Mouse (Mus musculus) bone marrow, adult 2 months (tissue): Measurements from ENCODE around the gene Tsc2. TPM values are rescaled to one million over a fixed set of nuclear protein-coding genes. Genes with fewer than 3 reads are reported as not detected.
"Not testable (repeated sequence)": the region's sequence is repeated elsewhere in the genome, so short reads cannot be mapped to it uniquely, and the experiment has no call there.

ENCODE experiments used
- H3K27ac ChIP-seq: fragments of 200-500 bp; 2 replicates; pipeline ENCODE4 v1.5.1; 2012; ENCODE audit warnings: low read depth, mild to moderate bottlenecking, control low read depth, inconsistent platforms, low read length; ENCODE audit not compliant: control insufficient read depth, poor library complexity, insufficient read depth
- H3K4me1 ChIP-seq: fragments of 200-500 bp; 2 replicates; pipeline ENCODE4 v1.6.1; 2011; ENCODE audit warnings: low read length; ENCODE audit not compliant: control insufficient read depth, insufficient read depth
- H3K4me3 ChIP-seq: fragments of 200-500 bp; replicated peaks from 2 replicates; pipeline ENCODE3; 2011; ENCODE audit warnings: mild to moderate bottlenecking, low read depth, low read length, control low read depth; ENCODE audit not compliant: control insufficient read depth
- CTCF ChIP-seq: fragments of 200-500 bp; IDR thresholded peaks from 2 replicates; pipeline ENCODE4 v1.5.1; 2011; ENCODE audit warnings: low read length, control low read depth; ENCODE audit not compliant: control insufficient read depth, insufficient read depth
- POLR2A ChIP-seq: fragments of 200-500 bp; IDR thresholded peaks from 2 replicates; pipeline ENCODE4 v1.6.1; 2011; ENCODE audit warnings: low read depth, mild to moderate bottlenecking, control low read depth, low read length, borderline replicate concordance; ENCODE audit not compliant: control insufficient read depth
- WGBS: fragments of 180-500 bp; shearing (Covaris S2); methylation state at CpG from one replicate; pipeline ENCODE4 v1.1.7; 2018; 5-methylcytosine and 5-hydroxymethylcytosine counted together
- polyA plus RNA-seq: library from polyadenylated mRNA; stranded (reverse); fragments of >200 nt; gene quantifications from 2 replicates; pipeline ENCODE4 v1.2.4, GENCODE M21; 2011; ENCODE audit warnings: low replicate concordance; ENCODE audit not compliant: missing spikeins, insufficient read depth, insufficient read length

Gene Tsc2
- polyA plus RNA-seq, 1 experiment, result 92.1 TPM

GRCm38 (mm10) chr17:24669545-24670245 lies 37.3 kb upstream of the Tsc2 start, which contains the start of gene Zfp598:
Zfp598 (plus strand) TSS chr17:24669687.
- Histone ChIP-seq H3K4me3 (peak within 1 kb of the TSS; percentile 94), H3K4me1 (peaks cover 2% of the 10 kb centered on the region), H3K27ac (peak within 1 kb of the TSS; percentile 79)
- TF ChIP-seq POLR2A (no peak; the same call in 1 of the 2 replicates), CTCF (no peak)
- under 1% methylated on average over 79 of the region's 80 CpGs for WGBS

- not testable (repeated sequence) for H3K4me1 ChIP-seq
- 7% methylated on average over 15 of the region's 15 CpGs for whole genome bisulfite sequencing
- Histone ChIP-seq H3K27ac (peak overlapping the region; percentile 79), H3K4me3 (peak overlapping the region; percentile 61)
These were observed 36.7 kb upstream of the Tsc2 start for GRCm38 (mm10) chr17:24669214-24669544.

GRCm38 (mm10) chr17:24667416-24667815 lies 35.0 kb upstream of the Tsc2 start:
- H3K27ac ChIP-seq, result no peak overlapping the region
- TF ChIP-seq CTCF (peak; percentile 43; the same call in 1 of the 2 replicates), POLR2A (no peak)
- 17% methylated on average over 6 of the region's 6 CpGs for WGBS

GRCm38 (mm10) chr17:24667011-24667410 lies 34.6 kb upstream of the Tsc2 start:
- not testable (repeated sequence) for H3K27ac ChIP-seq, H3K4me1 ChIP-seq, H3K4me3 ChIP-seq
- WGBS, result 66% methylated on average over 7 of the region's 7 CpGs

More at GRCm38 (mm10) chr17:24667416-24667815, 35.0 kb upstream of the Tsc2 start:
- H3K4me3 ChIP-seq, result no peak overlapping the region
- H3K4me1 ChIP-seq, result peaks cover 2% of the 10 kb centered on the region

GRCm38 (mm10) chr17:24658017-24658758 lies 25.8 kb upstream of the Tsc2 start, which contains the start of gene Npw:
Npw (minus strand) TSS chr17:24658457.
- TF ChIP-seq POLR2A, result no peak
- no peak for TF ChIP-seq CTCF
- no peak within 1 kb of the TSS for H3K4me3 ChIP-seq
- WGBS, result 3% methylated on average over 47 of the region's 47 CpGs
- H3K27ac ChIP-seq, result no peak within 1 kb of the TSS
- no peaks in the 10 kb centered on the region for H3K4me1 ChIP-seq

- H3K4me3 ChIP-seq, result no peak overlapping the region
- 79% methylated on average over 4 of the region's 4 CpGs for WGBS
- H3K27ac ChIP-seq, result no peak overlapping the region
- no peaks in the 10 kb centered on the region; the same call in 1 of the 2 replicates for H3K4me1 ChIP-seq
- TF ChIP-seq POLR2A (no peak), CTCF (no peak)
These were observed 22.5 kb upstream of the Tsc2 start for GRCm38 (mm10) chr17:24654969-24655368.

GRCm38 (mm10) chr17:24653967-24654710 lies 21.7 kb upstream of the Tsc2 start:
- Histone ChIP-seq H3K4me3 (peak overlapping the region; percentile 33), H3K27ac (no peak overlapping the region), H3K4me1 (no peaks in the 10 kb centered on the region; the same call in 1 of the 2 replicates)
- 7% methylated on average over 19 of the region's 19 CpGs for WGBS
- TF ChIP-seq CTCF (peak; percentile 97), POLR2A (peak; percentile 41; the same call in 1 of the 2 replicates)

GRCm38 (mm10) chr17:24651835-24652234 lies 19.4 kb upstream of the Tsc2 start:
- WGBS, result 21% methylated on average over 3 of the region's 3 CpGs
- no peak overlapping the region for H3K27ac ChIP-seq
- H3K4me3 ChIP-seq, result no peak overlapping the region
- no peaks in the 10 kb centered on the region; the same call in 1 of the 2 replicates for H3K4me1 ChIP-seq
- TF ChIP-seq POLR2A (no peak), CTCF (no peak)
